Mouse (Mus musculus) kidney, embryonic 16.5 days (tissue): Measurements from ENCODE around the gene Tmem237. TPM values are rescaled to one million over a fixed set of nuclear protein-coding genes. Genes with fewer than 3 reads are reported as not detected.

Experiments used
- polyA plus RNA-seq: library from polyadenylated mRNA; unstranded; fragments of >200 nt; fragmentation: Nextera tagmentation; extraction: Ambion mirVana; gene quantifications from 2 replicates; pipeline ENCODE4 v1.2.1, GENCODE M21; 2015

The Tmem237 gene
- polyA plus RNA-seq, 1 experiment from 2014 or later = 42.0 TPM

Other genes with a start within 250 kb of the Tmem237 start
- 17.3 and 19.4 TPM in 2 replicates for gene Trak2, start 147.0 kb downstream of the Tmem237 start, polyA plus RNA-seq
- 29.0 and 29.6 TPM in 2 replicates for gene Stradb, start 146.9 kb downstream of the Tmem237 start, polyA plus RNA-seq
- gene C2cd6, start 25.5 kb downstream of the Tmem237 start, polyA plus RNA-seq = not detected in 2 replicates
- gene Mpp4, start 43.0 kb upstream of the Tmem237 start, polyA plus RNA-seq = 0.48 and 0.65 TPM in 2 replicates
- 12.4 and 13.8 TPM in 2 replicates for gene Als2, start 116.8 kb upstream of the Tmem237 start, polyA plus RNA-seq
- 0.76 and 1.4 TPM in 2 replicates for gene Cdk15, start 136.5 kb upstream of the Tmem237 start, polyA plus RNA-seq